Mouse (Mus musculus) frontal cortex, postnatal 25 days (tissue): ENCODE data around the gene Tcea3.

ENCODE experiments used
- DNase-seq, 2 experiments: peaks; one replicate each; pipeline ENCODE4 v3.0.0; 2022; ENCODE audit warnings: low spot score in 2 of 2

Tcea3 gene

GRCm38 (mm10) chr4:136239111-136239510, 8.4 kb upstream of the Tcea3 start:
- DNase-seq = no peak

DNA sequence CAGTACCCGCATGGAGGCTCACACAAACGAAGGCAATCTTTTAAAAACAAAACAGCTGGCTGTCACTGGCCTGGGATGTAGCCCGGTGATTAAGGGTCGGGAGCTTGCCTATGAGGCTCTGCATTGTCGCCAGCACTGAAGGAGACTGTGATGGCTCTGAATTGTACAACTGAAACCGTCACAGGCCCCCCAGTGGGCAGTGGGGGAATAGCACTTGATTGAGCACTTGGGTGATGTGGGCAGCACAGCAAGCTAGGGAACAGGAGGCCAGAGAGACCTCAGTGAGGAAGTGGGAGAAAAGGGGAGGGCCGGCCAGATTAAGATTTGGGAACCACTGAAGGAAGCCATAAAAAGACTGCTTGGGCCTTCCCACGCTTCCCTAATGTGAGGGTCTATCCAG, 7.9 kb upstream of the Tcea3 start:
- DNase-seq = peak; percentile 75 to 76

DNA sequence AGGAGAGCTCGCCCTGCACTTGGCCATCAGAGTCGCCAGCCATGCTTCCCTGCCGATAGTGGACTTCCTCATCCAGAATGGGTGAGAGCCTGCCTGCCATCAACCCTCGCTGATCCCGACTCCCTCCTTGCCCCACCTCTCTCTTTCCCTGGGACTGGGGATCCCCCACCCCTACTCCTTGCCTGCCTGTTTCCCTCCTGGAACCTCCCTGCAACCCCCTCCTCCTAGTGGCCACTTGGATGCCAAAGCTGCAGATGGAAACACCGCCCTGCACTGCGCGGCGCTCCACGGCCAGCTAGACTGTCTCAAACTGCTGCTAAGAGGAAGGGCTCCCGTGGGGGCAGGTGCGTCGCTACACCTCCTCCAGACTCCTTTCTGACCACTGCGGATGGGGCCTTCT, 7.4 kb upstream of the Tcea3 start:
- no peak for DNase-seq

GRCm38 (mm10) chr4:136240955-136241354, 6.6 kb upstream of the Tcea3 start:
- no peak for DNase-seq

DNA sequence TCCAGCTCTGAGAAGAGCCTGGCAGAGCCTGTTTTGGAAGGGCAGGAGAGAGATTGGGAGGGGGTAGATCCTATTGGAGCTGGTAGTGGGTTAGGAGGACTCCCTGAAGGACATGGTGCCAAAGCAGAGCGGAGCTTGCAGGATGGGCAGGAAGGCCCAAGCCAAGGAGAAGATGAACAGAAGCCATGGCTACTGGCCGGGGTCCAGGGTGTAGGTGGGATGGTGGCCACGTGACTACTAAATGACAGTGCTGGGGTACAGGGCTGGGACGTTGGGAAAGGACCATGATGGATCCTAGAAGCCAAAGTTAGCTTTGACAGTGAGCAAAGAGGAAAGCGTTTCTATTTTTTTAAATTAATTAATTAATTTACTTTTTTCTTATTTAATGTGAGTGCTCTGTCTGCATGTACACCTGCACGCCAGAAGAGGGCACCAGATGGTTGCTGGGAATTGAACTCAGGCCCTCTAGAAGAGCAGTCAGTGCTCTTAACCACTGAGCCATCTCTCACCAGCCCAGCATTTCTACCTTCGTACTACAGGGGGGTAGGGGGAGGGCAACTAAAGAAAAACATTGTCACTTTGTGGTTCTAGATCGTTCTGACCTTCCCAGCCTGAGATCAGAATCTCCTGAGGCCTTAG, 5.3 kb upstream of the Tcea3 start:
- DNase-seq = no peak

DNA sequence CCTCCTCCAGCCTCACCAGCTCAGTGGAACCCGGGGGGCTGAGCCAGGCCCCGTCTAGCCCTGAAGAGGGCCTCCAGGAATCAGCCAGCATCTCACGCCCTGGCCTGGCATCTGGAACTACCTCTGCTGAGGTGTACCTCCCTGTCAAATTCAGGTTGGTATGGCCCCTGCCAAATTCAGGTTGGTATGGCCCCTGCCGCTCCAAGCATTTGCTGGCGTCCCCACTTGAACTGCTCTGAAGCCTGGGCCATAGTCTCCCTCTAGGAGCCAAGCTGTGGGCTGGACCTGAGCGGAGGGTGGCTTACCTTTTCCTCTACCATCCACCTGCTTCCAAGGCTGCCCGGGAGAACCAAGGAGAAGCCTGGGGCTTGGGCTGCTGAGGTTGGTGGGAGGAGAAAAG, 4.8 kb upstream of the Tcea3 start:
- DNase-seq = no peak

DNA sequence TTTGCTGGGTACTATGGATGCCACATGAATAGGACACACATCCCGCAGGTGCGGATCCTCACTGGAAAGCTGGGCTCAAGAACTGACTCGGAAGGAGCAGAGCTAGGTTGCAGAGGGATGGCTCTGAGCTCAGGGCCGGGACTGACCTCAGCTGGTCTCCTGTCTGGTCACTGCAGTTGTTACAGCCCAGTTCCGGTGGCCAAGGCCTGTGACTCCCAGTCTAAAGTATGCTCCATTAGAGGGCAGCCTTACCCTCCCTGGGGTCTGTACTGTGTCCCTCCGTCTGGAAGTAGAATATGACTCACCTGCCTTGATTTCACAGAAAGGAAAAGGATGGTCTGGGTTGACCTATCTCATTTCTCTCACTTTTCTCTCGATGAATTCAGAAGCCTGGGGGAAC, 3.3 kb upstream of the Tcea3 start:
- DNase-seq = no peak

- DNase-seq = no peak
Measured at GRCm38 (mm10) chr4:136245681-136246080, 1.8 kb upstream of the Tcea3 start.

GRCm38 (mm10) chr4:136246568-136246969, 960 bp upstream of the Tcea3 start:
- no peak for DNase-seq

- no peak for DNase-seq
Measured at GRCm38 (mm10) chr4:136247386-136247728, 172 bp upstream of the Tcea3 start.

- DNase-seq = no peak
Measured at GRCm38 (mm10) chr4:136248464-136249331, 1.2 kb downstream of the Tcea3 start.

DNA sequence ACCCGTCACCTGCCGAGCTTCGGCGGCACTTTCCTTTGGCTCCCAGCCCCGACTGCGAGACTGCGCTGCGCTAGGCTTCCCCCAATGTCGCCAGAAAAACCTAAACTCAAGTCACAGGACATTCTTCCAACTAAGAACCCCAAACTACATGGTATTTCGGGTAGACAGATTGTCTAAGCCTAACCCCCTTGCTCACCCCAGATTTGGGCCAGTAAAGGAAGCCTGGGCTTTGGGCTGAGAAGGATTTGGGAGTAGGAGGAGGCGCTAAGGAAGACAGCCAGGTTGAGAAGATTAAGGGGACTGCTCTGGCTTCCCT, 1.8 kb downstream of the Tcea3 start:
- DNase-seq = no peak

DNA sequence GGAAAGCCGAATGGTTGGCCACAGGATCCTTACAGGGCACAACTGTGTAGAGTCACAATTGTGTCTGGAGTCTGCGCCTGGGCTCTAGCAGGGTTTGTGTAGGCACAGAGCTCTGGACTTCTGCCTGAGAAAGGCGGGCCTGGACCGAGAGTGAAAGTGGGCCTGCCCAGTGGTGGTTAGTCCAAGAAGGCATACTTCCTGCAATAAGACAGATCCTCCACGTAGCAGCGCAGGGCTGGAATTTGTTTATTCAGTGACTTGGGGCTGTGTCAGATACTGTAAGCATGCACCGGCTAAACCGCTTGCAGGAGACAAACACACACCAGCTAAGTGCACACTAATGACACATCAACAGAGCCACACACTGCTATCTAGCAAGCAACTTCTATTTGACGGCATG, 2.3 kb downstream of the Tcea3 start:
- DNase-seq = no peak

DNA sequence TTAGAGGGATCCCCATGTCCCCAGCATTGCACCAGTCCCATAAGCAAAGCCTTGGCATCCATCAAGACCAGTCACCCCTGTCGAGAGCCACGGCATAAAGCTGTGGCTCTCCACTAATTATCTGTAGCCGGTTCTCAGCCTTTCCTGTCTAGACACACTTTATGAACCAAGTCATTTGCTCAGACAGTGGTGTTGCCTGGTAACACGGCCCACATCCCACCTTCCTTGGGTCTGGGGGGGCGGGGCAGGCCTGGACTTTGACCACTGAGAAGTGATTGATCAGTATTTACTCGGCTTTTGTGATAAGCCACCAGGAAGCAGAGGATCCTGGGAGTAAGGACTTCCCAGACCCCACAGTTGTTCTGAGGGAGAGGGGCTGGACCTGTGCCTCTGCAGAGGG, 8.4 kb downstream of the Tcea3 start:
- no peak for DNase-seq

GRCm38 (mm10) chr4:136256696-136257095, 9.2 kb downstream of the Tcea3 start:
- no peak for DNase-seq

DNA sequence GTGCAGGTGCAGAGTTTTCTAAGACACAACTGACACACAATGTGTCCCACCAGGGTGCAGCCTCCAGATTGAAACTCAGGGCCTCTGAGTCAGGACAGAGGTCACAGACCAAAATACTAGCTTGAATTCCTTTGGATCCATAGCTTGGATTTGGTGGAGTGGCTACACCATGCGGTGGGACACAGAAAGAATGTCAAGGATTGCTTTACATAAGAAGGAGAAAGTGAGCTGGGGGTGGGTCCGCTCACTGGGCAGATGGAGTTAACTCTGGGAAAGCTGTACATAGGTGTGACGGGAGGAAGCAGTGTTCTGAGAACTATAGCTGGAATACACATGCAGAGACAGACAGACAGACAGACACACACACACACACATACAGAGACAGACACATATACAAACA, 12.4 kb downstream of the Tcea3 start:
- no peak for DNase-seq

GRCm38 (mm10) chr4:136260491-136261180, 13.1 kb downstream of the Tcea3 start:
- DNase-seq = peak; percentile 72 to 82

GRCm38 (mm10) chr4:136261912-136262311, 14.4 kb downstream of the Tcea3 start:
- no peak for DNase-seq

DNA sequence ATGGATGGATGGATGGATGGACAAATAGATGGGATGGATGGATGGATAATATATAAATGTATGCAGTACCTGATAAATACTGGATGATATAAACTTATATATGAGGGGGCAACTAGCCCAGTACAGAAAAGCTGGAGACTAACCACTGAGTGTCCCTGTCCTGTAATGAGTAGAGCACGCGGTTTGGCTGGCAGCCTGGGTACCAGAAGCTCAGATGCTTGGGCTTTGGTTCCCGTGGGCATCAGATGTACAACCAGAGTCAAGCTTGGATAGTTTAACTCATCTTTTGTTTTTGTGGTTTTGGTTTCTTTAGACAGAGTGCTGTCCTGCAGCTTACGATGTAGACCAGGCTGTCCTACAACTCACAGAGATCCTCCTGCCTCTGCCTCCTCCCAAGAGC, 16.0 kb downstream of the Tcea3 start:
- no peak for DNase-seq

DNA sequence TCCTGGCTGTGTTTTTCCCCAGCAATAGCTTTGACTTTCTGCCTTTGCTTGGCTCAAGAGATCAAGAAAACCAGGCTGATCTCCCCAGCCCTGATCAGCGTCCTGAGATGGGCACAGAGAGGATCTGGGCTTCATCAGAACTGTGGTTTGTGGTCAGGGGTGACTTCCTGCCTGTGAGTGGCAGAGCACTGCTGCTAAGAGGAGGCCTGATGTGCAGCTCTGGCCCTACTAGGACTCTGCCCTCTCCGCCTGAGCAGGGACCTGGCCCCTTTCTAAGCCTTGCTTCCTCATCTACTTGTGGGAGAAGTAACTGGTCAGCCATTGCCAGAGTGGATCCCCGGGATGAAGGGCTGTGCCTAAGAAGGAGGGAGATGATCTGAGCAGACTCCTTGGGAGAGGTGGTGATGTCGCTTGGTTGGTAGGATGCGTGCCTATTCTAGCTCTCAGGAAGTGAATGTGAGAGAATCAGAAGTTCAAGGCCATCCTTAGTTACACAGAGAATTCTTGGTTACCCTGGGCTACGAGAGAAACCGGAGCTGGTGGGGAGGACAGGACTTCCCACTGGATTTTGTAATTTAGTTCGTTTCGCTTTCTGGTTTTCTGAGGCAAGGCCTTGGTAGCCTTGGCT, 19.3 kb downstream of the Tcea3 start:
- DNase-seq = no peak

GRCm38 (mm10) chr4:136268912-136269311, 21.4 kb downstream of the Tcea3 start:
- no peak for DNase-seq

DNA sequence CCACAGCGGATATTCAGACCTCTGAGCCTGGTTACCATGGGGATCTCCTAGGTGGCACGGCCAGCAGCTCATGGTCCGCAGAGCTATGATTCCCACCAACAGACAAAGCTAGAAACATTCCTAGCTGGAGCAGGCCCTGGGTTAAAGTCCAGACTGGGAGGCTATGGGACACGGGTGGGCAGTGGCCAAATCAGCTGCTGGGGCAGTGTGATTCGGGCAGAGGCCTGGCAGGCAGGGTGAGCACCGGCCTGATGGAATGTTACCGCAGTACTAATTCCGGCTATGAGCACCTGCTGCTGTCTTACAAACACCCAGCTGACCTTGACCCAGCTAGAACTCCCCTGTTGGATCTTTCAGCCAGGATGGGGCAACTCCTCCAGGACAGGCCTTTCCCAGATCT, 23.1 kb downstream of the Tcea3 start:
- DNase-seq = no peak

DNA sequence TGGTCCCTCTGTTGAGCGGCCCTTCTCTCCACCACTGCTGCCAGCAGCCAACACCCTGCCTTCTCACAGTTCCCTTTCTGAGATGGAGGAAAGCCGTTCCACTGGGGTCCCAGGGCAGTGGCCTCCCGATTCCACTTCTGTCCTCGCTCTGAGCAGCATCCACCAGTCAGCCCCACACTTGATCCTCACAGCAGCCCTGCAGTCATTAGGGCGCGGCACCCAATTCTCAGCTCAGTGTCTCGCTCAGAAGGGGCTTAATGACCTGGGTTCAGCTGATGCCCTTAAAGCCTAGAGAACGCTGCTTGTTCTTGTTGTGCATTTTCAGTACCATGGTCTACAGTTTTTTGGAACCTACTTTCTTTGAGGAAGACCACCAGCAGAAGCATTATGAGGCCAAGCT, 33.6 kb downstream of the Tcea3 start:
- DNase-seq = no peak
